Mouse (Mus musculus): ENCODE measurements around the gene Kiss1.
"Not testable (repeated sequence)": the region's sequence is repeated elsewhere in the genome, so short reads cannot be mapped to it uniquely, and the experiment has no call there.

The Kiss1 gene

GRCm38 (mm10) chr1:133317149-133317548 lies 4.5 kb upstream of the Kiss1 start:
- in situ Hi-C loops (cut with MboI, MseI), result loop anchor here (5.0 kb wide), 1 partner anchor 40 kb away; no protein-coding TSS in a partner anchor

- in situ Hi-C loops (cut with MboI, MseI), result no loop called here
Observed at GRCm38 (mm10) chr1:133323333-133323732, 1.7 kb downstream of the Kiss1 start.

GRCm38 (mm10) chr1:133325951-133326350 lies 4.3 kb downstream of the Kiss1 start:
- in situ Hi-C loops (cut with MboI, MseI), result no loop called here

GRCm38 (mm10) chr1:133327094-133327493 lies 5.4 kb downstream of the Kiss1 start:
- in situ Hi-C loops (cut with MboI, MseI), result no loop called here

GRCm38 (mm10) chr1:133328299-133328795 lies 6.7 kb downstream of the Kiss1 start:
- in situ Hi-C loops (cut with MboI, MseI), result no loop called here

- in situ Hi-C loops (cut with MboI, MseI), result no loop called here
Observed at GRCm38 (mm10) chr1:133328896-133329637, 7.4 kb downstream of the Kiss1 start.

- in situ Hi-C loops (cut with MboI, MseI), result no loop called here
Observed at GRCm38 (mm10) chr1:133329638-133329964, 7.9 kb downstream of the Kiss1 start.

- in situ Hi-C loops (cut with MboI, MseI), result no loop called here
Observed at GRCm38 (mm10) chr1:133331142-133331541, 9.5 kb downstream of the Kiss1 start.

- in situ Hi-C loops (cut with MboI, MseI), result no loop called here
Observed at GRCm38 (mm10) chr1:133332656-133333430, 11.2 kb downstream of the Kiss1 start.

- in situ Hi-C loops (cut with MboI, MseI), result no loop called here
Observed at GRCm38 (mm10) chr1:133333937-133334336, 12.3 kb downstream of the Kiss1 start.

- in situ Hi-C loops (cut with MboI, MseI), result not testable (repeated sequence)
Observed at GRCm38 (mm10) chr1:133340403-133340802, 18.7 kb downstream of the Kiss1 start.

- in situ Hi-C loops (cut with MboI, MseI), result no loop called here
Observed at GRCm38 (mm10) chr1:133344357-133344756, 22.7 kb downstream of the Kiss1 start.

GRCm38 (mm10) chr1:133346531-133346930 lies 24.9 kb downstream of the Kiss1 start:
- in situ Hi-C loops (cut with MboI, MseI), result no loop called here

- in situ Hi-C loops (cut with MboI, MseI), result no loop called here
Observed at GRCm38 (mm10) chr1:133347226-133347625, 25.6 kb downstream of the Kiss1 start.

GRCm38 (mm10) chr1:133347693-133348520 lies 26.2 kb downstream of the Kiss1 start:
- in situ Hi-C loops (cut with MboI, MseI), result no loop called here

- in situ Hi-C loops (cut with MboI, MseI), result no loop called here
Observed at GRCm38 (mm10) chr1:133350210-133350609, 28.5 kb downstream of the Kiss1 start, which contains the start of gene Ren1. TSS of gene Ren1 (plus strand) at chr1:133350510.

GRCm38 (mm10) chr1:133351762-133352161 lies 30.1 kb downstream of the Kiss1 start:
- in situ Hi-C loops (cut with MboI, MseI), result no loop called here

- in situ Hi-C loops (cut with MboI, MseI), result no loop called here
Observed at GRCm38 (mm10) chr1:133353371-133353809, 31.7 kb downstream of the Kiss1 start.

GRCm38 (mm10) chr1:133355469-133355868 lies 33.8 kb downstream of the Kiss1 start:
- in situ Hi-C loops (cut with MboI, MseI), result loop anchor here (5.0 kb wide), 1 partner anchor 38 kb away; no protein-coding TSS in a partner anchor

- in situ Hi-C loops (cut with MboI, MseI), result loop anchor here (5.0 kb wide), 1 partner anchor 39 kb away; no protein-coding TSS in a partner anchor
Observed at GRCm38 (mm10) chr1:133355912-133356311, 34.2 kb downstream of the Kiss1 start.

GRCm38 (mm10) chr1:133356330-133356729 lies 34.7 kb downstream of the Kiss1 start:
- in situ Hi-C loops (cut with MboI, MseI), result loop anchor here (5.0 kb wide), 1 partner anchor 39 kb away; no protein-coding TSS in a partner anchor

All from T-helper 2 cell (primary cell).